Mouse (Mus musculus) ES-Bruce4 (cell line): ENCODE results near the gene 4930590J08Rik. TPM values are rescaled to one million over a fixed set of nuclear protein-coding genes. Genes with fewer than 3 reads are reported as not detected.

Experiments used
- H3K27ac ChIP-seq: 2 replicates; pipeline ENCODE4 v1.5.1; 2012; ENCODE audit warnings: low read length, inconsistent platforms; ENCODE audit not compliant: insufficient read depth
- H3K27me3 ChIP-seq: 2 replicates; pipeline ENCODE4 v1.6.1; 2012; ENCODE audit warnings: mild to moderate bottlenecking, low read length, inconsistent platforms; ENCODE audit not compliant: control insufficient read depth, poor library complexity, insufficient read depth, severe bottlenecking
- H3K36me3 ChIP-seq: 2 replicates; pipeline ENCODE4 v1.6.1; 2012; ENCODE audit warnings: inconsistent platforms, mild to moderate bottlenecking, low read length, moderate library complexity; ENCODE audit not compliant: control insufficient read depth, poor library complexity, insufficient read depth, severe bottlenecking
- H3K4me1 ChIP-seq: one replicate; pipeline ENCODE4 v1.8.1; 2011; ENCODE audit warnings: low read length; ENCODE audit not compliant: control insufficient read depth, insufficient read depth
- H3K4me3 ChIP-seq: 2 replicates; pipeline ENCODE4 v1.5.1; 2011; ENCODE audit warnings: low read depth, mild to moderate bottlenecking, low read length
- H3K9ac ChIP-seq: 2 replicates; pipeline ENCODE4 v1.6.1; 2012; ENCODE audit warnings: low read depth, mild to moderate bottlenecking, inconsistent platforms; ENCODE audit not compliant: poor library complexity, severe bottlenecking
- H3K9me3 ChIP-seq: replicated peaks from 2 replicates; pipeline ENCODE4 v1.6.1; 2012; ENCODE audit warnings: mild to moderate bottlenecking, low read length, inconsistent platforms; ENCODE audit not compliant: control insufficient read depth, poor library complexity, insufficient read depth, severe bottlenecking
- CTCF ChIP-seq: IDR thresholded peaks from one replicate; pipeline ENCODE4 v1.8.1; 2011; ENCODE audit warnings: low read depth, low read length
- EP300 ChIP-seq: IDR thresholded peaks from 2 replicates; pipeline ENCODE4 v1.6.1; 2011; ENCODE audit warnings: low read depth, low read length; ENCODE audit not compliant: insufficient read depth
- POLR2A ChIP-seq: IDR thresholded peaks from one replicate; pipeline ENCODE4 v1.8.1; 2011; ENCODE audit warnings: low read length; ENCODE audit not compliant: insufficient read depth
- polyA plus RNA-seq: library from polyadenylated mRNA; stranded (reverse); fragments of >200 nt; gene quantifications from 2 replicates; pipeline ENCODE4 v1.2.4, GENCODE M21; 2011; ENCODE audit warnings: low read depth; ENCODE audit not compliant: missing spikeins, insufficient read depth, insufficient read length

The 4930590J08Rik gene
- polyA plus RNA-seq, 1 experiment: 0.73 TPM

- Histone ChIP-seq H3K36me3 (no peaks in the 10 kb centered on the region), H3K9me3 (no peaks in the 10 kb centered on the region), H3K27ac (no peak overlapping the region), H3K27me3 (no peaks in the 10 kb centered on the region), H3K9ac (no peak overlapping the region), H3K4me1 (no peaks in the 10 kb centered on the region), H3K4me3 (no peak overlapping the region)
- TF ChIP-seq POLR2A: no peak
- TF ChIP-seq CTCF: no peak
Measured at GRCm38 (mm10) chr6:91990101-91990500, 87.5 kb downstream of the 4930590J08Rik start.

GRCm38 (mm10) chr6:91992823-91993222 lies 90.2 kb downstream of the 4930590J08Rik start:
- no peak for TF ChIP-seq POLR2A
- TF ChIP-seq EP300: no peak
- no peak for TF ChIP-seq CTCF
- Histone ChIP-seq H3K27me3 (no peaks in the 10 kb centered on the region), H3K4me3 (no peak overlapping the region), H3K9ac (no peak overlapping the region), H3K36me3 (no peaks in the 10 kb centered on the region), H3K9me3 (no peaks in the 10 kb centered on the region), H3K4me1 (no peaks in the 10 kb centered on the region), H3K27ac (no peak overlapping the region)

- Histone ChIP-seq H3K4me3 (no peak overlapping the region), H3K36me3 (no peaks in the 10 kb centered on the region), H3K27ac (no peak overlapping the region), H3K9me3 (no peaks in the 10 kb centered on the region), H3K27me3 (no peaks in the 10 kb centered on the region), H3K9ac (no peak overlapping the region), H3K4me1 (no peaks in the 10 kb centered on the region)
- TF ChIP-seq EP300 (no peak), POLR2A (no peak), CTCF (no peak)
Measured at GRCm38 (mm10) chr6:91993795-91994505, 91.3 kb downstream of the 4930590J08Rik start.

GRCm38 (mm10) chr6:91996072-91996471 lies 93.5 kb downstream of the 4930590J08Rik start:
- no peaks in the 10 kb centered on the region for H3K36me3 ChIP-seq
- no peaks in the 10 kb centered on the region for H3K9me3 ChIP-seq
- H3K4me3 ChIP-seq: no peak overlapping the region
- no peak overlapping the region for H3K27ac ChIP-seq
- no peaks in the 10 kb centered on the region for H3K27me3 ChIP-seq
- TF ChIP-seq EP300: no peak
- no peaks in the 10 kb centered on the region for H3K4me1 ChIP-seq
- no peak overlapping the region for H3K9ac ChIP-seq

Other genes with a start within 250 kb of the 4930590J08Rik start
- 109 and 114 TPM in 2 replicates for gene Slc6a6, start 218.8 kb upstream of the 4930590J08Rik start, polyA plus RNA-seq
- 0.18 and 0.46 TPM in 2 replicates for gene Grip2, start 75.6 kb upstream of the 4930590J08Rik start, polyA plus RNA-seq
- gene Ccdc174, start 24.8 kb upstream of the 4930590J08Rik start, polyA plus RNA-seq: 20.1 and 21.5 TPM in 2 replicates
- gene Fgd5, start 76.1 kb downstream of the 4930590J08Rik start, polyA plus RNA-seq: 4.1 and 5.1 TPM in 2 replicates
- gene Nr2c2, start 188.6 kb downstream of the 4930590J08Rik start, polyA plus RNA-seq: 29.3 and 31.7 TPM in 2 replicates